Mouse (Mus musculus) NIH3T3 (cell line): ENCODE results near the gene Kif1a.
A peak's percentile ranks its signal among the peaks of the same experiment; 100 is the strongest.

ENCODE experiments used
- DNase-seq: peaks from one replicate; pipeline ENCODE4 v3.0.0-alpha.2; 2012; ENCODE audit warnings: low read depth

Kif1a gene

GRCm38 (mm10) chr1:93098956-93099355, 2.8 kb downstream of the Kif1a start:
- no peak for DNase-seq

- no peak for DNase-seq
Observed at GRCm38 (mm10) chr1:93092582-93092981, 9.2 kb downstream of the Kif1a start.

- peak; percentile 33 for DNase-seq
Observed at GRCm38 (mm10) chr1:93085136-93085535, 16.6 kb downstream of the Kif1a start.

GRCm38 (mm10) chr1:93083420-93084285, 18.1 kb downstream of the Kif1a start:
- DNase-seq: no peak

- no peak for DNase-seq
Observed at GRCm38 (mm10) chr1:93082121-93082520, 19.6 kb downstream of the Kif1a start.

GRCm38 (mm10) chr1:93080930-93081589, 20.7 kb downstream of the Kif1a start:
- DNase-seq: peak; percentile 67

- DNase-seq: no peak
Observed at GRCm38 (mm10) chr1:93079602-93080001, 22.1 kb downstream of the Kif1a start.

- no peak for DNase-seq
Observed at GRCm38 (mm10) chr1:93072279-93072865, 29.4 kb downstream of the Kif1a start.

- DNase-seq: peak; percentile 40
Observed at GRCm38 (mm10) chr1:93071487-93071971, 30.2 kb downstream of the Kif1a start.

GRCm38 (mm10) chr1:93070881-93071280, 30.9 kb downstream of the Kif1a start:
- no peak for DNase-seq

- DNase-seq: no peak
Observed at GRCm38 (mm10) chr1:93068553-93068952, 33.2 kb downstream of the Kif1a start.

GRCm38 (mm10) chr1:93065654-93066053, 36.1 kb downstream of the Kif1a start:
- DNase-seq: peak; percentile 12

GRCm38 (mm10) chr1:93063694-93064093, 38.1 kb downstream of the Kif1a start:
- DNase-seq: peak; percentile 73

- DNase-seq: no peak
Observed at GRCm38 (mm10) chr1:93051124-93051833, 50.5 kb downstream of the Kif1a start.

GRCm38 (mm10) chr1:93050071-93050470, 51.7 kb downstream of the Kif1a start:
- no peak for DNase-seq

GRCm38 (mm10) chr1:93046153-93046789, 55.5 kb downstream of the Kif1a start:
- no peak for DNase-seq

GRCm38 (mm10) chr1:93035981-93036380, 65.8 kb downstream of the Kif1a start:
- DNase-seq: no peak

- DNase-seq: no peak
Observed at GRCm38 (mm10) chr1:93033989-93034388, 67.8 kb downstream of the Kif1a start.

GRCm38 (mm10) chr1:93031199-93031598, 70.6 kb downstream of the Kif1a start:
- no peak for DNase-seq

GRCm38 (mm10) chr1:93030060-93030459, 71.7 kb downstream of the Kif1a start:
- DNase-seq: no peak

- no peak for DNase-seq
Observed at GRCm38 (mm10) chr1:93029387-93029786, 72.4 kb downstream of the Kif1a start.

GRCm38 (mm10) chr1:93026600-93026999, 75.2 kb downstream of the Kif1a start:
- no peak for DNase-seq
